Mouse (Mus musculus): ENCODE results near the gene Tesk2.
"Not testable (repeated sequence)": the region's sequence is repeated elsewhere in the genome, so short reads cannot be mapped to it uniquely, and the experiment has no call there.

The Tesk2 gene

DNA sequence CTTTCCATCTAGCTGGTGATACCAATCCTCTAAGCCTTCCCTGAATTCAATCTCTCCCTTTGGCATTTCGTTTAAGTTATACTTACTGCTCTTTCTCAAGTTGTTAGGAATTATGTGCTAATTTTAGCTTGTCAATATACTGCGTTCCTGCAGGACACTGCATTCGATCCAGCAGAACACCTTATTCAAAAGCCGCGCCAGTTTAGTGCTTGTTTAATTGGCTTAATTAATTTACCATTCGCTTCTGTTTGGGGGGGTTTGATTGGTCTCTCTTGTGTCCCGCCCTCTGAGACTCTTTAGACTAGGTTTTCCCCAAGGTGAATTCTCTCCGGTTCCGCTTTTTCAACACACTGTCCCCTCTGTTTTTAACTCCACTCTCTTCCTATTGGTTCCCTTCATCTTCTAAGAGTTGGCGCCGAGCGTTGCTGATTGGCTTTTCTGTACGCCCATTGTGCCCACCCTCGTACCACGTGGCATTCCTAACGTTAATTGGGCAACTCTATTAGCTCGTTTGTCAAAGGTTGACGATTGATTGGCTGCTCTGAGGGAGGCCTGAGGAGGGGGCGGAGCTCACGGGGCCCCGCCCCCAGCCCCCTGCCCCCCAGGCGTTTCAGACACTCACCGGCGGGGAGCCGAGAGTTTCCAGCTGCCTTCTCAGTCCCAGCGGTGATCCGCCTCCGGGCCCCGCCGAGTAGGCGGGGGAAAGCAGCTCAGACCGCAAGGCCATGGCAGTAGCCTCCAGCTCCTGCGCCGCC is at the start of gene Tesk2:
Gene Tesk2 (plus strand): TSS at position 606 of the 755 bp plus-strand sequence.
- DNase-seq (ENCODE audit: low spot score): peak; percentile 97

DNA sequence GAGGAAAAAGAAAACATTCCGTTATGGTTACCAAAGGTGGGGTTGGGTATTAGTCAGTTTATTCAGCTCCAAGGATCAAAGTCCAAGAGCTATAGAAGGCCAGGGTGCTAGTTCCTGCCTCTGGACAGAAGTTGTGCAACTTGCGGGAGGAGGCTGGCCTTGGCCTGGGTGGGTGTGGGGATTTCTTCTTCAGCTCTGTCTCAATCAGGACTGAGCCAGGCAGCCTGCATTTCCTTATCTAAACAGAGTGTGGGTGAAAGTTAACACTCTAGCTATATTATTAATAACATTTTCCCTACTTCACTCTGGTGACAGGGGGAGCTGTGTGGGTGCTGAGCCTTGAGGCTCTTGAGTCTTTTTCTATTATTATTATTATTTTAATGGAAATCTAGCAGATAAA is 48.0 kb upstream of the Tesk2 start:
- DNase-seq (ENCODE audit: low spot score): no peak

DNA sequence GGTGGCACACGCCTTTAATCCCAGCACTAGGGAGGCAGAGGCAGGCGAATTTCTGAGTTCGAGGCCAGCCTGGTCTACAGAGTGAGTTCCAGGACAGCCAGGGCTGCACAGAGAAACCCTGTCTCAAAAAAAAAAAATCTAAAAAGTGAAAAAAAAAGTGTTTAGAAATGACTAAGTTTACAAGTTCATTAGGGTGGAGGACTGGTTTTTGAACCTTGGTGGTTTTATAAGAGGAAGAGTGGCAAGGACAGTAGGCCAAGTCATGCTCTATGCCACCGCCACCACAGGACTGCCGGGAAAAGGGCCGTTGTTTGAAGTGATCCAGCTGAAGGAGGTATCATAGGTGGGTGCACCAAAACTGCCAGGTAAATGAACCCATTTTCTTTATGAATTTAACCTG is 46.0 kb upstream of the Tesk2 start:
- not testable (repeated sequence) for DNase-seq (ENCODE audit: low spot score)

DNA sequence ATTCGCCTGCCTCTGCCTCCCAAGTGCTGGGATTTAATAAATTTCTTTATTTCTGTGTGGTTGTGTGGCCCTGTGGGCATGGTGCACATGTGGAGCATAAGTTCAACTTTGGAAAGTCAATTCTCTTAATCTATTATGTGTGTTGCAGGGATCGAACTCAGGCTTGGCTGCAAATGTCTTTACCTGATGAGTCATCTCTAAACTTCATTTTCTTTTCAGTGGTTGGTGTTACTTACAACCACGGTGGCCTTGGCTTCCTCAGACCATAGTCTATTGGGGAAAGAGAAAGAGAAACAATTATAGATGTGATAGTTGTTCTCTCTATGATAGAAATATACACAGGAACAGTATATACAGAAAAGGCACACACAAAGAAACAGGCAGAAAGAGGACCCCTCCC is 44.7 kb upstream of the Tesk2 start:
- no peak for DNase-seq (ENCODE audit: low spot score)

DNA sequence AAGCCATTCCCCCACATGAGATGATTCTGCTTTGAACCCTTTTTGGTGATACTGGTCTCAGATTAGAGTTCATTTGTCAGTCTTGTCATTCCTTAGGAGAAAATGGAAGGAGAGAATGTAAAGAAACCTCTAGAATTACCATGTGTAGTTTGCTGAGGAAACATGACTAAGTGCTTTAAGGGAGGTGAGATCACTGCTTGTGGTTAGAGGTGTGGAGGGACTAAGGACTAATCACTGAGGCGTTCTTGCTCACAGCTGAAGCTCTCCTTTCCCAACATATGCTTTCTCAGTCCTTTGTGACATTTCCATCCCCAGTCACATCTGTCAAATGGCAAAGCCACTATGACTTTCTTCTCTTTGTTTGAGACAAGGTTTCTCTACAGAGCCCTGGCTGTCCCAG is 42.9 kb upstream of the Tesk2 start:
- no peak for DNase-seq (ENCODE audit: low spot score)

DNA sequence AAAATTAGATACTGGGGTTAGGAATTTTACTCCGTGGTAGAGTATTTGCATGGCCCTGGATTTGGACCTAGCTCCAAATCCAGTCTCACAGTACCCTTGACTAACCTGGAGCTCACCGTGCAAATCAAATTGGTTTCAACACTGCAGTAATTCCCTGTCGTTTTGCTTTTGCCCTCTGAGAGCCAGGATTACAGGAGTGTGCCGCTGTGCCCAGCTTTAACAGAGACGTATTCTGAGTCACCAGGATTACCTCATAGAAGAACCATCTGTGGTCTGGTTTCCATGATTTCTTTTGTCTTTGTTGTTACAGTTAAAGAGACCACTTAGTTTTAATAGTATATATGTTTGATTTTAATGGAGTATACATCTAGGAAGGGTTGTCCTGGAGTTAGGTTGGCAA is 41.6 kb upstream of the Tesk2 start:
- DNase-seq (ENCODE audit: low spot score): no peak

DNA sequence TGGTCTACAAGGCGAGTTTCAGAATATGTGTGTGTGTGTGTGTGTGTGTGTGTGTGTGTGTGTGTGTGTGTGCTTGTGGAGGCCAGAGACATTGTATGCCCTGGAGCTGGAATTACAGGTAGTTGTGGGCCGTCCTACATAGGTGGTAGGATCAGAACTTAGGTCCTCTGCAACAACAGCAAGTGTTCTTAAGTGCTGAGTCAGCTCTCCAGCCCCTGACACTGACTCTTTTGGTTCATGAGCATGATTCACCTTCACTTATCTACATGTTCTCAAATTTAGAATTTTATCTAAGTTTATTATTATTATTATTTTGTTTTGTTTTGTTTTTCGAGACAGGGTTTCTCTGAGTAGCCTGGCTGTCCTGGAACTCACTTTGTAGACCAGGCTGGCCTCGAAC is 40.2 kb upstream of the Tesk2 start:
- not testable (repeated sequence) for DNase-seq (ENCODE audit: low spot score)

DNA sequence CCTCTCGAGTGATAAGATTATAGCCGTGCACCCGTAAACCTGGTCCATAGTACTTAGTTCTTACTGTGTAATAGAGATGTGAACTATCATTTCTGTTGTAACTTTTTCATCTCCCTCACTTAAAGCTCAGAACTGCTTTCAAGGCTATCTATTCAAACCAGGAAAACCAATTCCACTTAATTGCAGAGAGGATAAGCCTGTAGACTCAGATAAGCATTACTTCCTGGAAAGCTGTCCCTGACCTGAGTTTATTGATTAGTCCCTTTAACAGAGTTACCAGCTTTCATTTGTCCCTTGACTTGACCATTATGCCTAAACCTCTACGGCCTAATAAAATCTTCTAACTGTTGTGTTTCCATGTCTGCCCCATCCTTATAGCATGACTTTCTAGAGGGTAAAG is 36.8 kb upstream of the Tesk2 start:
- DNase-seq (ENCODE audit: low spot score): no peak

DNA sequence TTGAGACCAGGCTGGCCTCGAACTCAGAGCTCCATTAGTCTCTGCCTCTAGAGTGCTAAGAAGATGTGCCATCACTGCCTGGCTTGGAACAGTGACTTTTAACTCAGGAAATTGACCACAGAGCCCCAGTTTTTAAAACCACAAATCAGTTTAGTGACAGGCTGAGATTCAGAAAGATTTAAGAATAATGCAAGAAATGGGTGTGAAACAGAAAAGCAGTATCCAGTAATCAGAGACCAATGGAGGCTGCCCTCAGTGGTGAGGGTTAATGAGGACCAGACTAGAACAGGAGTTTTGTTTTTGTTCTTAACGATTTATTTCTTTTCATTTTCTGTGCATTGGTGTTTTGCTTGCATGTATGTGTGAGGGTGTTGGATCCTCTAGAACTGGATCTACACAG is 36.1 kb upstream of the Tesk2 start:
- DNase-seq (ENCODE audit: low spot score): no peak

DNA sequence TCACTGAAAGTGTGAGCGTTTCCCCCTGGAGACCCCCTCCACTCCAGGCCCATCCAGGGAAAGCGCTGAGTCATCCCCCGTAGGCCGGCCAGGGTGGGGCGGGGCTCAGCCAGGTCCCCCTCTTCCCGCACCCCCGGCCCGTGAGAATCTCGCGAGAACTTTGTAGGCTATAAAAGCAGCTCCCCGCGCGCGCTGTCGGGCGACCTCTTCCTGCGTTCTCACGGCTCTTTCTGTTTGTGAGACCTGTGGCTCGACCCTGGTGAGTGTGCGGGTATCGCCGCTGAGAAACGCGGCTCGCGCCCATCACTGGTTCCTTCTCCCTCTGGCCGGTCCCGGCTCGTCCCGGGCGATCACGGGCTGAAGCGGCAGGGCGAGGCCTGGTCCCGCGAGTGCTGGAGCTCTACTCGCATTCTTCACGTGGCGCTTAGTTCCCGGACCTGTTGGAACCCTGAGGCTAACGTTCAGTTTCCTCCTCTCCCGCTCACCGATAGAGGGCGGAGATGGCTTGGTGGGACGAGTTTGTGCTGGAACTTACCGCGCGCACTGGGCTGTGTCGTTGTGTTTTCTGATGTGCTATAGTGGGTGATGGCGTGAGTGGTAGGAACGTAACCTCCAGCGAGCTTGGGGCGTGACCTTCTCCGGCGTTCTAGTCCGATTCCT is 35.2 kb upstream of the Tesk2 start, which contains the start of gene Prdx1:
Gene Prdx1 (plus strand): TSS at position 143 of the 660 bp plus-strand sequence.
- DNase-seq (ENCODE audit: low spot score): peak; percentile 96

DNA sequence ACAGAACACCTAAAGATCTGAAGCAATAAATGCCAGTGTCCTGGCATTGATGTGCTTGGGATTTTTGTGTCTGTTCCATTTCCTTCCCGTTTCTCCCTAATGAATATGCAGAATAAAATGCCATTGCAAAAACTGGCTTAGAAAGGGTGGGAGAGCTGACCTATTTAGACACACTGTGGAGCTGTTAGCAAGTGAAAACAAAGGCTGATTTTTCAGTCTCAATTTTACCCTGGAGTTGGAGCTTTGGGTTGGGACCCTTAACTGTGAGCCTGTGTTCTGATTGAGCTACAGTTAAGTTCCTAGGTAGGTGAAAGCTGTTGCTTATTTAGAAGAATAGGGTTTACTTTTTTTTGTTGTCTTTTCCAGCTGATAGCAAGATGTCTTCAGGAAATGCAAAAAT is 33.7 kb upstream of the Tesk2 start:
- DNase-seq (ENCODE audit: low spot score): no peak

DNA sequence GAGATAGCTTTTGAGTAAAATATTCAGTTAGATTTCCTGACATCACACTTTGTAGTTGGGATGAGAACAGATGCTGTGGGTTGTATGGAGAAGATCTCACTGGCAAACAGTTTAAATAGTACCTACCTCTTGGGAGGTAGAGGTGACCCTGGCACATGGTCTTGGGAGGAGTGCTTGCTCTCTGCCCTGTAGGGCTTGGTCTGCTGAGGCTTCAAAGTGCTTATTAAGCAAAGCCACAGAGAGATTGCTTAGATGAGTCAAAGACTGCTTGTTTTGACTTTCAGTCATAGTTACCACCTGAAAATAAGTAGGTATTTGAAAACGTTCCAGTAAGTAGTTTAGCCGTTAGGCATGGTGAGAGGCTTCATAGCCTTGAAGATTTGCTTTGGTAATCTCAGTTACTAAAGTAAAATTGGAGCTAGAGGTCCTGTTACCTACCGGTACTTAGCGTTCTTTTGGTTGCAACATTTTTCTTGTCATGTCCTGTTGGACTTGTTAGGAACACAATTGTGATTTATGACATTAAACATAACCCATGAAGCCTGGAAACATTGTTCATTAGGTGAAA is 31.4 kb upstream of the Tesk2 start:
- no peak for DNase-seq (ENCODE audit: low spot score)

DNA sequence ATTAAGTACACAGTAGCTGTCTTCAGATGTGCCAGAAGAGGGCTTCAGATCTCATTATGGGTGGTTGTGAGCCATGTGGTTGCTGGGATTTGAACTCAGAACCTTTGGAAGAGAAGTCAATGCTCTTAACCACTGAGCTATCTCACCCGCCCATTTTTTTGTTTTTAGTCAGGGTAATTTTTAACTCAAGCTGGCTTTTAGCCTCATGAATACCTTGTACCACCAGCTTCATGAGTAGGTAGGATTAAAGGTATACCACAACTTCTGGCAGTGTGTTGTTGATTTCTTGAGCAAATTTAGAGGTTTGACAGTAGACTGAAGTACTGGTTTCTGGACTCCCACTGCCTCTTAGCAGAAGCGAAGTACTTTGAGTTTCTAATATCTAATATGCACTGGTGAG is 28.6 kb upstream of the Tesk2 start:
- DNase-seq (ENCODE audit: low spot score): no peak

DNA sequence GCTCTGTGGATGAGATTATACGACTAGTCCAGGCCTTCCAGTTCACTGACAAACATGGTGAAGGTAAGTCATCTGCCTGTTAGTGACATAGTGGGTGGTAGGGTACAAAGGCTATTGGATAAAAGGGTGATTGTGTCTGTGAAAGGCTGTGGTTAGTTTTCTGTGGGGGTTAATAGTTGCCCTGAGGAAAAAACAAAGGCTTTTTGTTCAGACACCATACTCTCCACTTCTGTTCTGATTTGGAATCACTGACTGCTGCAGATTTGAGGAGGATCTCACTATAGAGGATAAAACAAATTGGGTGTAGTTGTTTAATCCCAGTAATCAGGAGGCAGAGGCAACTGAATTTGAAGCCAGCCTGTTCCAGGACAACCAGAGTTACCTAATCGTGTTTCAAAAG is 27.0 kb upstream of the Tesk2 start:
- no peak for DNase-seq (ENCODE audit: low spot score)

DNA sequence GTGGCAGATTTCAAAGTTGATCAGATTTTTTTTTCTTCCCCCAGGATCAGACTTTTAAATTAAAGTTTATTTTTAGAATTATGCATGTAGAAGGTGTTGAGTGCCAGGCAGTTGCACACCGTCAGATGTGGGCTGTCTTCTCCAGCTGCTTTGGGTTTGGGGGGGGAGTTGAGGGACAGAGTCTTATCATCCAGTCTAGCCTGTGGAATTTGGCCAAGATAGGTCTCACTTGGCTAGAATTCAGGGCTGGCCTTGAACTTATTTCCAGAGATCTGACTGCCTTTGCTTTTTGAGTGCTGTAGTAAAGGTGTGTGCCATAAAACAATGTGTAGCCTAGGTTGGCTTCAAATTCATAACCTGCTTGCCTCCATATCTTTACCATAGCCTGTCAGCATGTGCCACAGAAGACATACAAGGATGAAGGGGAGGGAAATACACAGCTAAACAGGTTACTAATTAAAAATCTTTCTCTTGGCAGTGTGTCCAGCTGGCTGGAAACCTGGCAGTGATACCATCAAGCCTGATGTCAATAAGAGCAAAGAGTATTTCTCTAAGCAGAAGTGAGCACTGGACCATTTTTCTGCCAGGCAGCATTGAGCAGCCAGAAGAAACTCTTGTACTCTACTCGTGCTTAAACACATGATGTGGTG is 21.9 kb upstream of the Tesk2 start:
- no peak for DNase-seq (ENCODE audit: low spot score)

DNA sequence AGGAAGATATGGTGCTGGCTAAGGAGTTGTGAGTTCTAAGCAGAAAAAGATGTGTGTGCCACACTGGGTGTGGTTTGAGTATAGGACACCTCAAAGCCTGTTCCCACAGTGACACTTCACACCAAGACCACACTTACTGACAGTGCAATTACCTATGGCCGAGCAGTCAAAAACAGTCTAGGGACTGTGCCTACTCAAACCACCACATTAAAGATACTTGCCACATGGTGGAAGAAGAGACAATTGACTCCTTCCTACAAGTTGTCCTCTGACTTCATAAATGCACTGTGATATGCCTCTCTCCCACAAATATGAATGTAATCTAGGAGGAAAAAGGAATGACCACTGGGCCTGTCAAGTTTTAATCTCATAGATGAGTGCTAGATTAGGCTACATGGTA is 19.8 kb upstream of the Tesk2 start:
- DNase-seq (ENCODE audit: low spot score): no peak

DNA sequence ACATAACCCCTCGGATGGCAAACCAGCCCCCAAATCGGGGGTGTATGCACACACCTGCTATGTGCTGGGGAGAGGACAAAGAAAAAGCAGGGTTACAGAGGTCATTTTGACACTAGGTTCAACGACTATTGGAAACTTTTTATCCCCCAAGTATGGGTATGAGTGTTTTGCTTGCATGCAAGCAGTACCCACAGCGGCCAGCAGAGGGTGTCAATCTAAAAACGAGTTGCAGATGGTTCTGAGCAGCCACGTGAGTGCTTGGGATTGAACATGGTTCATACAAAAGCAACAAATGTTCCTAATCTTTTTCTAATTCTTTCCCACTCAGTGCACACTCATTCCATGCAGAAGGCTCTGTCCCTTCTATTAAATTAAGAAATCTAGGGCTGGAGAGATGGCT is 16.9 kb upstream of the Tesk2 start:
- peak; percentile 64 for DNase-seq (ENCODE audit: low spot score)

DNA sequence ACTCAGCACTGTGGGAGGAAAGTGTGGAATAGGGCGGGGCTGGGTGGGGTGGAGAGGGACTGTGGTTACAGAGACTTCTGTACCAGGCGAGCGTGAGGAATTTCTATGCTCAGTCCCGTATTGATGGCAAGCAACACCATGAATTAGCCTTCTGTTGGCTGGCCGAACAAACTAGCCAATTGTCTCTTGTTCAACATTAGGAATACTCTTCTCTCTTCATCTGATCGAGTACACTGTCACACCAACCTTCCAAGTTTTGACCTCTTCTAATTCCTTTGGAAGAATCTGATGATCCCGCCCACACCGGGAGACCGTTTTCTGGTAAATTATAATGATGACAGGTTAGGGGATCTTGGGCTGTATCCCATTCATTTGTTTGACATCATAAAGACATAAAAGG is 13.1 kb upstream of the Tesk2 start:
- no peak for DNase-seq (ENCODE audit: low spot score)

DNA sequence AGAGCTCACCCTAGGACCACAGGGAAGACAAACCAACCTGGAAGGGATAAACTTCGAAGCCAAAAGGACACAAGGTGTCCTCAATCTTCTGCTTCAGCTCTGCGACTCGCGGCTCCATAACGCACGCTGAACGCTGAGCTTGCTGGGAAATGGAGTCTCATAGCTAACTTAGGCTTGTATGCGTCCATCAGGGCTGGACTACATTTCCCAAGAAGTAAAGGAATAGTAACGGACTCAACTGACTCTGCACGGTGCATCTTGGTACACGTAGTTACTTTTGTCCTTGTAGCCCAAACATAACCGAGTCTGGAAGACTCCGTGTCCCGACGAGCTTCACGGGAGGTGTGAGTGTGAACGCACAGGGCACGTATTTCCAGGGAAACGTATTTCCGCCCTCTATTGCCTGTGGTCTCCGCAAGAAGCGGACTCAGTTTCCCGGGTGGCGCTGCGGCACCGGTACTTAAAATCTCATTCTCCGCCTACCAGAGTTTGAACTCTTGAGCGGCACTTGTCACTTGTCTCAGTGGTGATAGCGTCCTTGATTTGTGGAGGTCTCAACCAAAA is 12.5 kb upstream of the Tesk2 start, which contains the start of the genes Mmachc and Ccdc163:
Gene Mmachc (minus strand): TSS at position 206 of the 564 bp plus-strand sequence.
Gene Ccdc163 (plus strand): TSS at position 309 of the 564 bp plus-strand sequence.
- peak; percentile 94 for DNase-seq (ENCODE audit: low spot score)

DNA sequence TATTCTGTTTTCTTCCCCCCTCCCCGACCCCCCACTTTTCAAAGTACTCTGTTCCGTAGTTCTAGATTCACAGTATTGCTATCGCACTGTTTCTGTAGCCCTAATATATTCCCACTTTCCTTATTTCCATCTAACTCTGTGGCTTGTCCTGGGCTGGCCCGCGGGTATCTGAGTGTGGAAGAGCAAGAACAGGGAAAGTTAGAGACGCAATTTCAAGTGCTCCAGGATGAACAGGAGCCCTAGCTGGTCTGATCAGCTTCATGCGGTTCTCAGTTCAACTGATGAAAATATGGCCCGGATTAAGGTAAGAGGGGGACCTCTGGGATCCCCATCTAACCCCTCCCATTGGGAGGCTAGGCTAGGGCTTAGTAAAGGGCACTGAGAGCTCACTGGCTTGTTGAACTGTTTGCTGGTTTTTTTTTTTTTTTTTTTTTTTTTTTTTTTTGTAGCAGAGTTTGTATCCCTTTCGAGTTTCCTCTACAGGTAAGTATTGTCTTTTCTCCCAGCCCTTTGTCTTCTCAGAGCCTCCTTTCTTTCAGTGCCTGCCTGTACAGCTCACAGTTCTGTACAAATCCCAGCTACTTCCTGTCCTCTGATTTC is 11.9 kb upstream of the Tesk2 start:
- DNase-seq (ENCODE audit: low spot score): no peak

DNA sequence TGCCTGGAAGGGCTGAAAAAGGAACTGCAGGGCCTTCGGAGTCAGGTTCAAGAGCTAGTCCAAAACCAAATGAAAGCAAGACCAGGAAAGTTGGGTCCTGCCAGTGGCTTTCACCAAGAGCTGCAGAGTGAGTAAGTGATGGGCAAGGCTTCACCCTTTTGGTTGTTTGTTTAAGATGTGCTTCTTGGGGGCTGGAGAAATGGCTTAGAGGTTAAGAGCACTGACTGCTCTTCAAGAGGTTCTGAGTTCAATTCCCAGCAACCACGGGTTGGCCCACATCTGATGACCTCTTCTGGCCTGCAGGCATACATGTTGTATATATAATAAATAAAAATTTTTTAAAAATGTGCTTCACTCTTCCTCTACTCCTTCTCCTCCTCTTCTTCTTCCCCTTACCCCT is 10.6 kb upstream of the Tesk2 start:
- no peak for DNase-seq (ENCODE audit: low spot score)

DNA sequence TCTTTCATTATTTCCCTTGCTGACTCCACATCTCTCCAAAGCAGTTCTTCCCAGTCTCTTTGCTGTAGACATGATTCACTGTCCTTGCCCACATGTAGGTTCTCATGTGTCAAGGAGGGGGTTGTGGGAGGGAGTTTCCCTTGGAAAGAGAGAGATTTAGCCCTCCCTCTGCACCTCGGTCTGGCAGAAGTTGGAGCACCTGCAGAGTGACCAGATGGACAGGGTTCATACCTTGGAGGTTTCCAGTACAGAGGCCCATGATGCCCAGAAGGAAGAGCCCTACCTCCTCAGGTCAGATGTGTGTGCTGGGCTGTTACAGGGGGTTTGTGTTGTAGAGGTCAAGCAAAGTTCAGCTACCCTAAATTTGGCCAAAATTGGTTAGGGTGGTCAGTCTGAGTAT is 8.2 kb upstream of the Tesk2 start:
- no peak for DNase-seq (ENCODE audit: low spot score)
